Mouse (Mus musculus): ENCODE data around the gene Rarb. TPM values are rescaled to one million over a fixed set of nuclear protein-coding genes. Genes with fewer than 3 reads are reported as not detected.

Gene Rarb
- 2.1 and 2.2 TPM in 2 replicates for polyA plus RNA-seq (2015; fragmentation: Nextera tagmentation; extraction: Ambion mirVana)

DNA sequence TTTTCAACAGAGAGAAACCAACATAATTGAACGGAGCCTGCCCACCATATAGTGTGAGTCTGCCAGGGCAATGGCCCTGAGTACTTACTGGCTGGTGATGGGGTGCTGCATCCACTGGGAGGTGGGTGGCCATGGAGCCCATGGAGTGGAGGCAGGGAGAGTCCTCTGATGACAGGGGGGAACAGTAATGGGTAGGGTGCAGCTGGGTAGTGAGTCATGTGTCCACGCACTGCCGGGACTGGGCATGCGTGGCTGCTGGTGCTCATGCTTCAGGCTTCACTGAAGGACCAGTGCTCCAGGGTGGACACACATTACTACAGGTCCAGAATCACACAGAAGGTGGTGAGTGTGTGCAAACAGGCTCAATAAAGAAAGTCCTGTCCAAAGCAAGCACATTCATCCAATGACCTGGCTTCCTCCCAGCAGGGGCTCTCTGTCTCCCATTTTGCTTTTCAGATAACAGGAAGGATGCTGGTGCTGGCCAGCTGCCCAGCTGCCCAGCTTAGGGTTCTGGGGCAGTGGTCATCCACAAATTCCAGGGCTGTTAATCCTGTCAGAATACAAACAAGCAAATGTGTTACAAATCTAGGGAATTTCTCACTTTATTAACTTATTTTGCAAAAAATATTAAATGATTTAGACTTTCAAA is at the start of gene Rarb:
Gene Rarb, minus strand, starts transcription at position 555 of the 649 bp plus-strand sequence.
- Histone ChIP-seq H3K9ac (replicated peaks) (no peak within 1 kb of the TSS), H3K36me3 (replicated peaks; ENCODE audit: insufficient read depth, low read length) (no peaks in the 10 kb centered on the region), H3K27me3 (ENCODE audit: insufficient read depth, low read length) (no peaks in the 10 kb centered on the region), H3K27ac (ENCODE audit: low read depth) (no peak within 1 kb of the TSS), H3K4me2 (ENCODE audit: low read depth, low read length) (no peak within 1 kb of the TSS), H3K4me3 (ENCODE audit: low read depth, low read length) (no peak within 1 kb of the TSS), H3K9me3 (ENCODE audit: low read length) (no peaks in the 10 kb centered on the region), H3K4me1 (ENCODE audit: insufficient read depth) (no peaks in the 10 kb centered on the region)
- no peak for TF ChIP-seq CTCF (IDR thresholded peaks at IDR 0.05; ENCODE audit: low read depth)
- TF ChIP-seq EP300 (IDR thresholded peaks at IDR 0.05; ENCODE audit: low read depth): no peak
- ATAC-seq (no peak), DNase-seq (no peak)
- 83% methylated on average over 4 of the region's 4 CpGs for WGBS (ENCODE audit: insufficient replicate concordance)

DNA sequence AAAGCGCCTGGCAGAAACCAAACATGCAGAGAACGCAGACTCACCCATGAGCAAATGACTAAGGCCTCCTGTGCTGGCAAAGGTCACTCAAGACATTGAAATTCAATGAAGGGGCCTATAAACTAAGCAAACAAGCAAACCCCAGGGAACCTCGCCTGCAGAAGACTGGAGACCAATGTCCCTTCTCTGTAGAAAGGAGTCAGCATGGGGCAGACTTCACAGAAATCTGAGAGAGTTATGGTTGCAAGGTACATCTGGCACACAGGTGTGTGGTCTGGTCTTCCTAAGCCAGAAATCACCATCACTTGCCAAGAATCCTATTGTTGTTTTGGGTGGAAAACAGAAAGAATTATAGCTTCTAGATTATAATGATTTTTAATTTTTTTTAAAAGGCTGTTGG is 23.1 kb upstream of the Rarb start:
- DNase-seq (no peak), ATAC-seq (no peak)
- 54% methylated on average over 3 of the region's 3 CpGs for WGBS (ENCODE audit: insufficient replicate concordance)
- H3K9ac ChIP-seq (replicated peaks): no peak overlapping the region
- no peak overlapping the region for H3K4me3 ChIP-seq (ENCODE audit: low read depth, low read length)
- H3K4me1 ChIP-seq (ENCODE audit: insufficient read depth): no peaks in the 10 kb centered on the region
- H3K9me3 ChIP-seq (ENCODE audit: low read length): no peaks in the 10 kb centered on the region
- no peak overlapping the region for H3K4me2 ChIP-seq (ENCODE audit: low read depth, low read length)
- TF ChIP-seq CTCF (IDR thresholded peaks at IDR 0.05; ENCODE audit: low read depth): no peak
- no peak for TF ChIP-seq EP300 (IDR thresholded peaks at IDR 0.05; ENCODE audit: low read depth)
- no peaks in the 10 kb centered on the region for H3K36me3 ChIP-seq (replicated peaks; ENCODE audit: insufficient read depth, low read length)
- H3K27me3 ChIP-seq (ENCODE audit: insufficient read depth, low read length): no peaks in the 10 kb centered on the region
- H3K27ac ChIP-seq (ENCODE audit: low read depth): no peak overlapping the region

DNA sequence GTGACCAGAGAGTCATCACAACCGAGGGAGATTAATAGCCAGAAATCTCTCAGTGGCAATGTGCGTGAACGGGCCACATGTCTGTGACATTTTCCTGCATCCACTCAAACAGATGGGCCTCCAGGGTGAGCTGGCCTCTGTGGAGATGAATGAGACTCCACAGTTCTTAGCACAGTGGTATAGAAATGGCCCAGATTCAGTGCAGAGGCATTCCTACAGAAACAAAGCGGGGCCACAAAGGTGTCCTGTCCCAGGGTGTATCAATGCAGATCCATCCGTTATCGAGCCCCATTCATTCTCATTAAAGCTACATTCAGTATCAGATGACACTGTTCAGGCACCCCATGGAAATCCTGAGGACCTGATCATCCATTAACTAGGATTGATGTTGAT is 22.6 kb upstream of the Rarb start:
- Histone ChIP-seq H3K36me3 (replicated peaks; ENCODE audit: insufficient read depth, low read length) (no peaks in the 10 kb centered on the region), H3K4me3 (ENCODE audit: low read depth, low read length) (no peak overlapping the region), H3K27ac (ENCODE audit: low read depth) (no peak overlapping the region), H3K27me3 (ENCODE audit: insufficient read depth, low read length) (no peaks in the 10 kb centered on the region), H3K4me1 (ENCODE audit: insufficient read depth) (no peaks in the 10 kb centered on the region), H3K9ac (replicated peaks) (no peak overlapping the region), H3K4me2 (ENCODE audit: low read depth, low read length) (no peak overlapping the region), H3K9me3 (ENCODE audit: low read length) (no peaks in the 10 kb centered on the region)
- ATAC-seq: no peak
- TF ChIP-seq CTCF (IDR thresholded peaks at IDR 0.05; ENCODE audit: low read depth) (no peak), EP300 (IDR thresholded peaks at IDR 0.05; ENCODE audit: low read depth) (no peak)
- 76% methylated on average over 6 of the region's 6 CpGs for WGBS (ENCODE audit: insufficient replicate concordance)
- no peak for DNase-seq

DNA sequence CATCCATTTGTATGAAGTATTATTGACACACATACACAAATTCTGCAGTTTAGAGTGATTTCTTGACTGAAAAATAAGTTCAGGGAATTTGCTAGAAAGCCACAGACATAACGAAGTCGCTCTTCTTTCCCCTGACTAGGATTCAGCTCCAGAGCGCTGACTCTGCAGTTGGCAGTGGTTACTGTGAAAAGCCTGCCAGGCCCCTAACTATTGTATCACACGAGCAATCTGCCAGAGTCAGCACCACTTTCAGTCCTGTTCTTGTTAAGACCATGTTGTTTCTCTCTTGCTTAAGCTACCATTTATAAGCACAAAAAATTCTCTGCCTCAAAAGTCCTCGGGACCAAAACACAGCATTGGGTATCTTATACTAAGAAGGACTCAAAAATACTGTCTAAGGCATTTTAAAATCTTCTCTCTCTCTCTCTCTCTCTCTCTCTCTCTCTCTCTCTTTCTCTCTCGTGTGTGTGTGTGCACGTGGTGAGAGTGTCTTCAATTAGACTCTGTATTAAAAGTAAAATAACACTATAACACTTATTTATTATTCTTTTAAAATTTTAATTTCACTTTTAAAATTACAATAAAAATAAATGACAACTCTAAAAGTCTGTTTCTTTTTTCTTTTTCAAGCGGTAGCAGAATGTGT is 22.1 kb upstream of the Rarb start:
- no peaks in the 10 kb centered on the region for H3K36me3 ChIP-seq (replicated peaks; ENCODE audit: insufficient read depth, low read length)
- H3K27me3 ChIP-seq (ENCODE audit: insufficient read depth, low read length): no peaks in the 10 kb centered on the region
- no peak overlapping the region for H3K9ac ChIP-seq (replicated peaks)
- no peaks in the 10 kb centered on the region for H3K4me1 ChIP-seq (ENCODE audit: insufficient read depth)
- TF ChIP-seq EP300 (IDR thresholded peaks at IDR 0.05; ENCODE audit: low read depth): no peak
- H3K27ac ChIP-seq (ENCODE audit: low read depth): no peak overlapping the region
- no peak overlapping the region for H3K4me2 ChIP-seq (ENCODE audit: low read depth, low read length)
- no peak overlapping the region for H3K4me3 ChIP-seq (ENCODE audit: low read depth, low read length)
- ATAC-seq (no peak), DNase-seq (no peak)
- WGBS (ENCODE audit: insufficient replicate concordance): 66% methylated on average over 8 of the region's 8 CpGs
- no peaks in the 10 kb centered on the region for H3K9me3 ChIP-seq (ENCODE audit: low read length)

DNA sequence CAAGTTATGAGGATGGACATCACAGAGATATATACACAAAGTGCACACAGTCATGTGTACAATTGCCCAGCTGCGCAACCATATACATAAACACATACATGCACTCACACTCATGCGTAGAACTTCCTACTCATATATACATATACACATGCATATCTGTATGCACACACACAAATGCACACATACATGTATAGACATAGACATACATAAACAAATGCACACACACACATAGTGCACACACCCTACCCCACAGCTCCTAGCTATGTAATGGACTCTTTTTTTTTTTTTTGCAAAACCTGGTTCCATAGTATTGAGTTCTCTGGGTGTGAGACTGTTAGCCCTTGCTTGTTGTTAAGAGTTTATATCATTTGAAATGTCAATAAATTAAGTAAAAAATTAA is 21.2 kb upstream of the Rarb start:
- H3K4me1 ChIP-seq (ENCODE audit: insufficient read depth): no peaks in the 10 kb centered on the region
- H3K27me3 ChIP-seq (ENCODE audit: insufficient read depth, low read length): no peaks in the 10 kb centered on the region
- H3K4me2 ChIP-seq (ENCODE audit: low read depth, low read length): no peak overlapping the region
- TF ChIP-seq CTCF (IDR thresholded peaks at IDR 0.05; ENCODE audit: low read depth) (no peak), EP300 (IDR thresholded peaks at IDR 0.05; ENCODE audit: low read depth) (no peak)
- H3K4me3 ChIP-seq (ENCODE audit: low read depth, low read length): no peak overlapping the region
- H3K9me3 ChIP-seq (ENCODE audit: low read length): no peaks in the 10 kb centered on the region
- H3K36me3 ChIP-seq (replicated peaks; ENCODE audit: insufficient read depth, low read length): no peaks in the 10 kb centered on the region
- DNase-seq: no peak
- no peak for ATAC-seq
- H3K27ac ChIP-seq (ENCODE audit: low read depth): no peak overlapping the region
- H3K9ac ChIP-seq (replicated peaks): no peak overlapping the region
- 88% methylated on average over 2 of the region's 2 CpGs for WGBS (ENCODE audit: insufficient replicate concordance)

DNA sequence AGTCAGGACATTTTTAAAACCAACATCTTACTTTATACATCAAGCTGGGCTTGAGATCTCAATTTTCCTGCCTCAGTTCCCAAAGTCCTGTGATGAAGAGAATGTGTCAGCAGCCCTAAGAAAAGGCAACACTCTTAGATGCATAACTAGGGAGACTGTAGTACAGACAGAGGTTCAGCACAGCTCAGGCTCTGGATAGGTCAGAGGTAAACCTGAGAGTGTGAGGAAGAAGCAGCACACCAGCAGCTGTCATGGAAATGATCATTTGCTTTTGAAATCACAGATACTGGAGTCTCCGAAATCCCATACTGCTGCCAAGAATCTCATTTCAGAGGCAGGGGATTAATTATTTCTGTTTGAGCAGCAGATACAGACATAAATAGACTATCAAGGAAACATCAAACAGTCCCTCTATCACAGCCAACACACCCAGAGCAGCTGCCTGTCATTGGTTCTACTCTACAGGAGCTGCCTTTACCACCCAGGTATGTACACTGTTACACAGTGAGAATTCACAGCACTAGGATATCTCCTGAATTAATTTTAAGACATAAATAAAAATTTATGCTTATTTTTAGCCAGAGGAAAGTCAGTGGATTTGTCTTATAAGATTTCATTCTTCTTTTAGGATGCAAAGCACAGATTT is 3.7 kb downstream of the Rarb start:
- H3K4me1 ChIP-seq (ENCODE audit: insufficient read depth): no peaks in the 10 kb centered on the region
- H3K27me3 ChIP-seq (ENCODE audit: insufficient read depth, low read length): no peaks in the 10 kb centered on the region
- no peak overlapping the region for H3K9ac ChIP-seq (replicated peaks)
- H3K4me2 ChIP-seq (ENCODE audit: low read depth, low read length): no peak overlapping the region
- H3K27ac ChIP-seq (ENCODE audit: low read depth): no peak overlapping the region
- WGBS (ENCODE audit: insufficient replicate concordance): 76% methylated on average over 1 of the region's 1 CpGs
- H3K36me3 ChIP-seq (replicated peaks; ENCODE audit: insufficient read depth, low read length): no peaks in the 10 kb centered on the region
- H3K4me3 ChIP-seq (ENCODE audit: low read depth, low read length): no peak overlapping the region
- no peaks in the 10 kb centered on the region for H3K9me3 ChIP-seq (ENCODE audit: low read length)
- TF ChIP-seq EP300 (IDR thresholded peaks at IDR 0.05; ENCODE audit: low read depth) (no peak), CTCF (IDR thresholded peaks at IDR 0.05; ENCODE audit: low read depth) (no peak)
- DNase-seq (no peak), ATAC-seq (no peak)
